Mouse (Mus musculus): ENCODE results near the gene Cdh15. TPM values are rescaled to one million over a fixed set of nuclear protein-coding genes. Genes with fewer than 3 reads are reported as not detected.

Gene Cdh15
- 2.0 and 2.1 TPM in 2 replicates for polyA plus RNA-seq (2015; fragmentation: Nextera tagmentation; extraction: Ambion mirVana)

GRCm38 (mm10) chr8:122847829-122848561 is at the start of gene Cdh15:
Gene Cdh15, plus strand, starts transcription at chr8:122847966.
- Histone ChIP-seq H3K27ac (no peak within 1 kb of the TSS), H3K36me3 (replicated peaks) (no peaks in the 10 kb centered on the region), H3K4me1 (0 out of 2 replicates have a peak, but pooled peaks cover 4% of the 10 kb centered on the region), H3K9ac (no peak within 1 kb of the TSS), H3K4me2 (peak within 1 kb of the TSS; percentile 26), H3K27me3 (replicated peaks) (no peaks in the 10 kb centered on the region), H3K9me3 (no peaks in the 10 kb centered on the region), H3K4me3 (no peak within 1 kb of the TSS)
- peak; percentile 84 for ATAC-seq (replicated peaks)
- 17% methylated on average over 18 of the region's 18 CpGs for WGBS

GRCm38 (mm10) chr8:122803906-122804761 is 43.6 kb upstream of the Cdh15 start:
- Histone ChIP-seq H3K36me3 (replicated peaks) (no peaks in the 10 kb centered on the region), H3K9ac (peak overlapping the region; percentile 23; the same call in 1 of the 2 replicates), H3K27me3 (replicated peaks) (no peaks in the 10 kb centered on the region), H3K4me3 (no peak overlapping the region), H3K27ac (peak overlapping the region; percentile 88), H3K4me2 (0 out of 2 replicates have a peak overlapping the region, but pooled peaks have one; percentile 4), H3K4me1 (peaks cover 58% of the 10 kb centered on the region), H3K9me3 (no peaks in the 10 kb centered on the region)
- 11% methylated on average over 15 of the region's 15 CpGs for WGBS
- peak; percentile 91 for ATAC-seq (replicated peaks)

- Histone ChIP-seq H3K36me3 (replicated peaks) (no peaks in the 10 kb centered on the region), H3K27ac (peak overlapping the region; percentile 88), H3K4me1 (peaks cover 58% of the 10 kb centered on the region), H3K4me3 (no peak overlapping the region), H3K27me3 (replicated peaks) (no peaks in the 10 kb centered on the region), H3K4me2 (no peak overlapping the region), H3K9me3 (no peaks in the 10 kb centered on the region), H3K9ac (no peak overlapping the region)
- 19% methylated on average over 3 of the region's 3 CpGs for WGBS
- no peak for ATAC-seq (replicated peaks)
Measured at GRCm38 (mm10) chr8:122805349-122805748, 42.4 kb upstream of the Cdh15 start.

GRCm38 (mm10) chr8:122806956-122807538 is 40.7 kb upstream of the Cdh15 start:
- Histone ChIP-seq H3K9ac (peak overlapping the region; percentile 2; the same call in 1 of the 2 replicates), H3K27ac (peak overlapping the region; percentile 88)

GRCm38 (mm10) chr8:122807907-122808306 is 39.9 kb upstream of the Cdh15 start:
- Histone ChIP-seq H3K9ac (no peak overlapping the region), H3K4me2 (no peak overlapping the region), H3K4me3 (no peak overlapping the region), H3K27ac (peak overlapping the region; percentile 88; the same call in 1 of the 2 replicates), H3K4me1 (peaks cover 75% of the 10 kb centered on the region), H3K36me3 (replicated peaks) (no peaks in the 10 kb centered on the region), H3K27me3 (replicated peaks) (no peaks in the 10 kb centered on the region), H3K9me3 (no peaks in the 10 kb centered on the region)
- 74% methylated on average over 4 of the region's 4 CpGs for WGBS
- ATAC-seq (replicated peaks), result no peak

More at GRCm38 (mm10) chr8:122806956-122807538, 40.7 kb upstream of the Cdh15 start:
- H3K27me3 ChIP-seq (replicated peaks), result no peaks in the 10 kb centered on the region
- H3K4me2 ChIP-seq, result no peak overlapping the region
- no peak overlapping the region for H3K4me3 ChIP-seq
- H3K4me1 ChIP-seq, result peaks cover 69% of the 10 kb centered on the region
- no peaks in the 10 kb centered on the region for H3K9me3 ChIP-seq
- no peaks in the 10 kb centered on the region for H3K36me3 ChIP-seq (replicated peaks)
- WGBS, result 32% methylated on average over 7 of the region's 7 CpGs
- ATAC-seq (replicated peaks), result no peak

GRCm38 (mm10) chr8:122810376-122810775 is 37.4 kb upstream of the Cdh15 start:
- Histone ChIP-seq H3K36me3 (replicated peaks) (no peaks in the 10 kb centered on the region), H3K4me3 (no peak overlapping the region), H3K9ac (no peak overlapping the region), H3K4me1 (peaks cover 57% of the 10 kb centered on the region), H3K27ac (0 out of 2 replicates have a peak overlapping the region, but pooled peaks have one; percentile 25), H3K4me2 (no peak overlapping the region), H3K27me3 (replicated peaks) (no peaks in the 10 kb centered on the region), H3K9me3 (no peaks in the 10 kb centered on the region)
- ATAC-seq (replicated peaks), result no peak
- WGBS, result 79% methylated on average over 8 of the region's 8 CpGs

- 63% methylated on average over 16 of the region's 16 CpGs for WGBS
- peak overlapping the region; percentile 71 for H3K27ac ChIP-seq
- no peak overlapping the region for H3K4me3 ChIP-seq
- H3K36me3 ChIP-seq (replicated peaks), result no peaks in the 10 kb centered on the region
- H3K4me1 ChIP-seq, result peaks cover 41% of the 10 kb centered on the region
- peak; percentile 65 for ATAC-seq (replicated peaks)
- H3K27me3 ChIP-seq (replicated peaks), result no peaks in the 10 kb centered on the region
- no peak overlapping the region for H3K4me2 ChIP-seq
- H3K9me3 ChIP-seq, result no peaks in the 10 kb centered on the region
- no peak overlapping the region for H3K9ac ChIP-seq
Measured at GRCm38 (mm10) chr8:122811870-122812494, 35.8 kb upstream of the Cdh15 start.

GRCm38 (mm10) chr8:122812610-122813250 is 35.0 kb upstream of the Cdh15 start:
- no peaks in the 10 kb centered on the region for H3K36me3 ChIP-seq (replicated peaks)
- no peak overlapping the region for H3K4me2 ChIP-seq
- H3K9ac ChIP-seq, result no peak overlapping the region
- peak overlapping the region; percentile 71; the same call in 1 of the 2 replicates for H3K27ac ChIP-seq
- H3K27me3 ChIP-seq (replicated peaks), result no peaks in the 10 kb centered on the region
- H3K4me3 ChIP-seq, result no peak overlapping the region
- H3K4me1 ChIP-seq, result peaks cover 40% of the 10 kb centered on the region
- no peaks in the 10 kb centered on the region for H3K9me3 ChIP-seq
- peak; percentile 24 for ATAC-seq (replicated peaks)
- WGBS, result 71% methylated on average over 14 of the region's 14 CpGs

- Histone ChIP-seq H3K4me2 (no peak overlapping the region), H3K4me3 (no peak overlapping the region), H3K36me3 (replicated peaks) (no peaks in the 10 kb centered on the region), H3K27ac (peak overlapping the region; percentile 22; the same call in 1 of the 2 replicates), H3K4me1 (peaks cover 35% of the 10 kb centered on the region), H3K9ac (no peak overlapping the region), H3K9me3 (no peaks in the 10 kb centered on the region), H3K27me3 (replicated peaks) (no peaks in the 10 kb centered on the region)
- WGBS, result 12% methylated on average over 7 of the region's 7 CpGs
- no peak for ATAC-seq (replicated peaks)
Measured at GRCm38 (mm10) chr8:122814608-122815007, 33.2 kb upstream of the Cdh15 start.

- ATAC-seq (replicated peaks), result no peak
- WGBS, result 90% methylated on average over 6 of the region's 6 CpGs
- H3K9me3 ChIP-seq, result no peaks in the 10 kb centered on the region
- no peak overlapping the region for H3K4me3 ChIP-seq
- H3K4me2 ChIP-seq, result no peak overlapping the region
- no peaks in the 10 kb centered on the region for H3K27me3 ChIP-seq (replicated peaks)
- peaks cover 25% of the 10 kb centered on the region for H3K4me1 ChIP-seq
- H3K27ac ChIP-seq, result no peak overlapping the region
- H3K9ac ChIP-seq, result no peak overlapping the region
- no peaks in the 10 kb centered on the region for H3K36me3 ChIP-seq (replicated peaks)
Measured at GRCm38 (mm10) chr8:122816965-122817364, 30.8 kb upstream of the Cdh15 start.

GRCm38 (mm10) chr8:122817724-122818496 is 29.9 kb upstream of the Cdh15 start:
- Histone ChIP-seq H3K4me1 (peaks cover 16% of the 10 kb centered on the region), H3K9ac (no peak overlapping the region), H3K4me2 (no peak overlapping the region), H3K27ac (no peak overlapping the region), H3K27me3 (replicated peaks) (no peaks in the 10 kb centered on the region), H3K36me3 (replicated peaks) (no peaks in the 10 kb centered on the region), H3K9me3 (no peaks in the 10 kb centered on the region), H3K4me3 (no peak overlapping the region)
- 32% methylated on average over 13 of the region's 13 CpGs for WGBS
- no peak for ATAC-seq (replicated peaks)

Measured in midbrain, embryonic 15.5 days (tissue).